Mouse (Mus musculus) kidney, embryonic 16.5 days (tissue): ENCODE measurements around the gene Gm49380. TPM values are rescaled to one million over a fixed set of nuclear protein-coding genes. Genes with fewer than 3 reads are reported as not detected.

ENCODE experiments used
- ATAC-seq: fragments of 200-750 bp; cut with Nextera tagmentation; 2 replicates; pipeline ENCODE4 v1.8.0; 2017; ENCODE audit warnings: moderate TSS enrichment; ENCODE audit not compliant: low FRiP score, low TSS enrichment
- H3K27ac ChIP-seq: fragments of 300-500 bp; sonication (generic); 2 replicates; pipeline ENCODE4 v1.5.1; 2014; ENCODE audit warnings: low read length
- H3K27me3 ChIP-seq: fragments of 300-500 bp; sonication (generic); 2 replicates; pipeline ENCODE4 v1.6.1; 2014; ENCODE audit warnings: low read length, control low read depth, mixed read lengths; ENCODE audit not compliant: insufficient read depth
- H3K36me3 ChIP-seq: fragments of 300-500 bp; sonication (generic); 2 replicates; pipeline ENCODE4 v1.6.1; 2014; ENCODE audit warnings: low read length, control low read depth, mixed read lengths; ENCODE audit not compliant: insufficient read depth
- H3K4me1 ChIP-seq: fragments of 300-500 bp; sonication (generic); 2 replicates; pipeline ENCODE4 v1.6.1; 2014; ENCODE audit warnings: low read length, control low read depth, mixed read lengths; ENCODE audit not compliant: insufficient read depth
- H3K4me2 ChIP-seq: fragments of 300-500 bp; sonication (generic); replicated peaks from 2 replicates; pipeline ENCODE4 v1.6.1; 2014; ENCODE audit warnings: low read depth, low read length
- H3K4me3 ChIP-seq: fragments of 300-500 bp; sonication (generic); 2 replicates; pipeline ENCODE4 v1.5.1; 2014; ENCODE audit warnings: mild to moderate bottlenecking, low read length
- H3K9ac ChIP-seq: fragments of 300-500 bp; sonication (generic); replicated peaks from 2 replicates; pipeline ENCODE4 v1.6.1; 2014; ENCODE audit warnings: low read length
- H3K9me3 ChIP-seq: fragments of 300-500 bp; sonication (generic); 2 replicates; pipeline ENCODE4 v1.6.1; 2016; ENCODE audit warnings: low read length, control low read depth
- WGBS: fragments of 180-500 bp; shearing (Covaris S2); extraction: QIAGEN DNeasy Blood & Tissue Kit; methylation state at CpG from one replicate; pipeline ENCODE4 v1.1.7; 2014; 5-methylcytosine and 5-hydroxymethylcytosine counted together
- polyA plus RNA-seq: library from polyadenylated mRNA; unstranded; fragments of >200 nt; fragmentation: Nextera tagmentation; extraction: Ambion mirVana; gene quantifications from 2 replicates; pipeline ENCODE4 v1.2.1, GENCODE M21; 2015

The Gm49380 gene
- polyA plus RNA-seq, 1 experiment from 2014 or later = 0.25 TPM

DNA sequence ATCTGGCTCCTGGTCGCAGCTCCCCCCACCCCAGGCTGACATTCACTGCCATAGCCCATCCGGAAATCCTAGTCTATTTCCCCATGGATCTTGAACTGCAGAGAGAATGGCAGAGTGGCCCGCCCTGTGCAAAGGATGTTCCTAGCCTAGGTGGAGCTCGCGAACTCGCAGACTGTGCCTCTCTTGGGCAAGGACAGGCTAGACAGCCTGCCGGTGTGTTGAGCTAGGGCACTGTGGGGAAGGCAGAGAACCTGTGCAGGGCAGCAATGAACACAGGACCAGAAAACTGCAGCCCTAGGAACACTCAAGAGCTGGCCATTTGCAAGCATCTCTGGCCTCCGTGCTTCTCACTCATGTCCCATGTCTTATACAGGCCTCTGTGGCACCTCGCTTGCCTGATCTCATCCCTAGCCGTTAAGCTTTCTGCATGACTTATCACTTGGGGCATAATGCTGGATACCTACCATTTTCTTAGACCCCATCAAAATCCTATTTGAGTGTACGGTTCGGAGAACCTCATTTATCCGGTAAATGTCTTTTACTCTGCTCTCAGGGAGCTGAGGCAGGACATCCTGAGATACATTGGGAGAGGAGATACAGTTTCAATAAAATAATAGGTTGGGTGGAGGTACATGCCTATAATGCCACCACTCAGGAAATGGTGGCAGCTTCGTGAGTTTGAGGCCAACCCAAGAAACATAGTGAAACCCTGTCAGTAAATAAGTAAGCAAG lies 68.7 kb downstream of the Gm49380 start:
- no peak for ATAC-seq
- 0 out of 2 replicates have a peak overlapping the region, but pooled peaks have one; percentile 22 for H3K9ac ChIP-seq
- peaks cover 16% of the 10 kb centered on the region; the same call in 1 of the 2 replicates for H3K4me1 ChIP-seq
- H3K4me3 ChIP-seq = peak overlapping the region; percentile 50
- no peak overlapping the region for H3K27ac ChIP-seq
- peaks cover 30% of the 10 kb centered on the region for H3K27me3 ChIP-seq
- no peaks in the 10 kb centered on the region for H3K36me3 ChIP-seq
- peak overlapping the region; percentile 60 for H3K4me2 ChIP-seq
- H3K9me3 ChIP-seq = no peaks in the 10 kb centered on the region
- WGBS = 43% methylated on average over 14 of the region's 14 CpGs

DNA sequence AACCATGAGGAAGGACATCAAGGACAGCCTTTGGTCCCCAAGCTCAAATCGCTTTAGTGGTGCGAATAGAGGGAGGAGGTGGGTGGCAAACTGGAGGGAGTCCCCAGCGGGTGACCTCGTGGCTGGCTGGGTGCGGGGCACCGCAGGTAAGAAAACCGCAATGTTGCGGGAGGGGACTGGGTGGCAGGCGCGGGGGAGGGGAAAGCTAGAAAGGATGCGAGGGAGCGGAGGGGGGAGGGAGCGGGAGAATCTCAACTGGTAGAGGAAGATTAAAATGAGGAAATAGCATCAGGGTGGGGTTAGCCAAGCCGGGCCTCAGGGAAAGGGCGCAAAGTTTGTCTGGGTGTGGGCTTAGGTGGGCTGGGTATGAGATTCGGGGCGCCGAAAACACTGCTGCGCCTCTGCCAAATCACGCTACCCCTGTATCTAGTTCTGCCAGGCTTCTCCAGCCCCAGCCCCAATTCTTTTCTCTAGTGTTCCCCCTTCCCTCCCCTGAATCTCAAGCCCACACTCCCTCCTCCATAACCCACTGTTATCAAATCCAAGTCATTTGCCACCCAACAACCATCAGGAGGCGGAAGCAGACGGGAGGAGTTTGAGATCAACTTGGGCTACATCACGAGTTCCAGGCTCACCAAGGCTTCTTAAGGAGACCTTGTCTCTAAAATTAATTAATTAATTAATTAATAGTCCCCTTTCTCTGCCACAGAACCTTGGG lies 69.4 kb downstream of the Gm49380 start:
- Histone ChIP-seq H3K9me3 (no peaks in the 10 kb centered on the region), H3K4me1 (peaks cover 16% of the 10 kb centered on the region; the same call in 1 of the 2 replicates), H3K27ac (no peak overlapping the region), H3K27me3 (peaks cover 30% of the 10 kb centered on the region), H3K4me2 (peak overlapping the region; percentile 60), H3K9ac (peak overlapping the region; percentile 49; the same call in 1 of the 2 replicates), H3K36me3 (no peaks in the 10 kb centered on the region), H3K4me3 (peak overlapping the region; percentile 50)
- ATAC-seq = no peak
- 4% methylated on average over 21 of the region's 23 CpGs for WGBS

DNA sequence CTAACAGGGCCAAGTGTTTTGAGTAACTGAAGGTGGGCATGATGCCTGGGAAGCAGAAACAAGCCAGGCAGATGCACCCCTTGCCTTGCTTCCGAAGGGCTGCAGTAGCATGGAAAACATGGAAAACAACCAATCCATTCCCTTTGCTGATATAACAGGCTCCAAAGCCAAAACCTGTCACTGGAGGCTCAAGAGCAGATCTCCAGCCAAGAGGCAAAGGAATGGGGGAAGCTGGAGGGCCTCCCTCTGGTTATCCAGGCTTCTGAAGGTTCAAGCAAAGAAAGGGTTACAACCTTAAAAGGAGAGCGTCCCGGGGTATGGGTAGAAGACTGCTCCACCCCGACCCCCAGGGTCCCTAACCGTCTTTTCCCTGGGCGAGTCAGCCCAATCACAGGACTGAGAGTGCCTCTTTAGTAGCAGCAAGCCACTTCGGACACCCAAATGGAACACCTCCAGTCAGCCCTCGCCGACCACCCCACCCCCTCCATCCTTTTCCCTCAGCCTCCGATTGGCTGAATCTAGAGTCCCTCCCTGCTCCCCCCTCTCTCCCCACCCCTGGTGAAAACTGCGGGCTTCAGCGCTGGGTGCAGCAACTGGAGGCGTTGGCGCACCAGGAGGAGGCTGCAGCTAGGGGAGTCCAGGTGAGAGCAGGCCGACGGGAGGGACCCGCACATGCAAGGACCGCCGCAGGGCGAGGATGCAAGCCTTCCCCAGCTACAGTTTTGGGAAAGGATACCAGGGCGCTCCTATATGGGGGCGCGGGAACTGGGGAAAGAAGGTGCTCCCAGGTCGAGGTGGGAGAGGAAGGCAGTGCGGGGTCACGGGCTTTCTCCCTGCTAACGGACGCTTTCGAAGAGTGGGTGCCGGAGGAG lies 70.2 kb downstream of the Gm49380 start, which contains the start of gene Thy1:
TSS of gene Thy1 (plus strand) at position 549 of the 872 bp plus-strand sequence.
- no peaks in the 10 kb centered on the region for H3K36me3 ChIP-seq
- peaks cover 16% of the 10 kb centered on the region; the same call in 1 of the 2 replicates for H3K4me1 ChIP-seq
- H3K27ac ChIP-seq = no peak within 1 kb of the TSS
- under 1% methylated on average over 30 of the region's 30 CpGs for WGBS
- peak within 1 kb of the TSS; percentile 49; the same call in 1 of the 2 replicates for H3K9ac ChIP-seq
- peak within 1 kb of the TSS; percentile 50 for H3K4me3 ChIP-seq
- peak; percentile 82 for ATAC-seq
- H3K4me2 ChIP-seq = peak within 1 kb of the TSS; percentile 60
- H3K27me3 ChIP-seq = peaks cover 30% of the 10 kb centered on the region
- H3K9me3 ChIP-seq = no peaks in the 10 kb centered on the region

DNA sequence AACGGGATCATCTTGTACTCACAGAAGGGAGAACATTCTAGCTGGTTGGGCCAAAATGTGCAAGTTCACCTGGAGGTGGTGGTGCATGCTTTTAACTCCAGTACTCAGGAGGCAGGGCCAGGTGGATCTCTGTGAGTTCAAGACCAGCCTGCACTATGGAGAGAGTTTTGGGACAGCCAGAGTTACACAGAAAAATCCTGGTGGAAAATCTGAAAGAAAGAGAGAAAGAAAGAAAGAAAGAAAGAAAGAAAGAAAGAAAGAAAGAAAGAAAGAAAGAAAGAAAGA lies 71.0 kb downstream of the Gm49380 start:
- 89% methylated on average over 1 of the region's 1 CpGs for WGBS
- no peak for ATAC-seq

DNA sequence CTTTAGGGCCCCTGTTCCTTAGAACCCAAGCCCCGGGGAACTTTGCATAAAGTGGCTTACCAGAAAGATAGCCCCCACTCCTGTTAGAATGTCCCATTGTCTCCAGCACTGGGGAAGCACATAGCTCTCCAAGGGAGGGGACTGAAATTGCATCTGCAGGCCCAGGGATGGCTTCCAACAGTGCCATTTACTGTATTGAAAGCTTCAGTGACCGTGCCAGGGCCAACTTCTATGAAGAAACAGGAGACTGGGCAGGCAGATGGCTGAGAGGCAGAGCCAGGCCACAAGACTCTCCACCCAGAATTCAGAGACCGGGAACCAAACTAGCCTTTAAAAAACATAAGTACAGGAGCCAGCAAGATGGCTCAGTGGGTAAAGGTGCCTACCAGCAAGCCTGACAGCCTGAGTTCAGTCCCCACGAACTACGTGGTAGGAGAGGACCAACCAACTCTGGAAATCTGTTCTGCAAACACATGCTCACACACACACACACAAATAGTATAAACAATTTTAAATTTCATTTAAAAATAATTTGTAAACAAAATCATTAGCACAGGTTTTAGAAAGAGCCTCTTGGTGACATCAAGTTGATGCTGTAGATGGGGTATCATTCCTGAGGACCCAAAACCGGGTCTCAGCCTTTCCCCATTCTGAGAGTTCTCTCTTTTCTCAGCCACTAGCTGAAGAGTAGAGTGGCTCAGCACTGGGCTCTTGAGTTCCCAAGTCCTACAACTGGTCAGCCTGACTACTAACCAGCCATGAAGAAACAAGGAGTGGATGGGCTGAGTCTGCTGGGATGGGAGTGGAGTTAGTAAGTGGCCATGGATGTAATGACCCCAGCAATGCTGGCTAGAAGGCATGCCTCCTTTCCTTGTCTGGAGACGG lies 71.5 kb downstream of the Gm49380 start:
- H3K27ac ChIP-seq = no peak overlapping the region
- no peak for ATAC-seq
- WGBS = 71% methylated on average over 7 of the region's 7 CpGs
- no peak overlapping the region for H3K4me2 ChIP-seq
- H3K4me3 ChIP-seq = no peak overlapping the region
- peaks cover 16% of the 10 kb centered on the region; the same call in 1 of the 2 replicates for H3K4me1 ChIP-seq
- no peaks in the 10 kb centered on the region for H3K36me3 ChIP-seq
- peaks cover 30% of the 10 kb centered on the region for H3K27me3 ChIP-seq
- no peaks in the 10 kb centered on the region for H3K9me3 ChIP-seq
- no peak overlapping the region for H3K9ac ChIP-seq

More for the DNA sequence above, 71.0 kb downstream of the Gm49380 start:
- Histone ChIP-seq H3K9me3 (no peaks in the 10 kb centered on the region), H3K36me3 (no peaks in the 10 kb centered on the region), H3K4me2 (no peak overlapping the region), H3K27ac (no peak overlapping the region), H3K4me3 (no peak overlapping the region), H3K9ac (no peak overlapping the region), H3K27me3 (peaks cover 30% of the 10 kb centered on the region), H3K4me1 (peaks cover 16% of the 10 kb centered on the region; the same call in 1 of the 2 replicates)

DNA sequence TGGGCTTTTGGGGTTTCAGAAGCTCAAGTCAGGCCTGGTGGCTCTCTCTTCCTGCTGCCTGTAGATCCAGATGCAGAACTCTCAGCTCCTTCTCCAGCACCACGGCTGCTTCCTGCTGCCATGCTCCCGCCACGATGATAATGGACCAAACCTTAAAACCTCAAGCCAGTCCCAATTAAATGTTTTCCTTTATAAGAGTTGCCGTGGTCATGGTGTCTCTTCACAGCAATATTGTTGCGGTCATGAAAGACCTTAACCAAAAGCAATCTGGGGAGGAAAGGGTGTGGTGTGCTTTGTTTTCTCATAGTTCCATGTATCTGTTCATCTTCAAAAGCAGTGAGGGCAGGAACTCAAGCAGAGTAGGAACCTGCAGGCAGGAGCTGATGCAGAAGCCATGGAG lies 76.2 kb downstream of the Gm49380 start:
- Histone ChIP-seq H3K36me3 (no peaks in the 10 kb centered on the region), H3K9ac (no peak overlapping the region), H3K4me1 (no peaks in the 10 kb centered on the region), H3K4me2 (no peak overlapping the region), H3K4me3 (no peak overlapping the region), H3K27ac (no peak overlapping the region), H3K27me3 (peaks cover 4% of the 10 kb centered on the region; the same call in 1 of the 2 replicates), H3K9me3 (no peaks in the 10 kb centered on the region)
- WGBS = 94% methylated on average over 5 of the region's 5 CpGs
- ATAC-seq = no peak

DNA sequence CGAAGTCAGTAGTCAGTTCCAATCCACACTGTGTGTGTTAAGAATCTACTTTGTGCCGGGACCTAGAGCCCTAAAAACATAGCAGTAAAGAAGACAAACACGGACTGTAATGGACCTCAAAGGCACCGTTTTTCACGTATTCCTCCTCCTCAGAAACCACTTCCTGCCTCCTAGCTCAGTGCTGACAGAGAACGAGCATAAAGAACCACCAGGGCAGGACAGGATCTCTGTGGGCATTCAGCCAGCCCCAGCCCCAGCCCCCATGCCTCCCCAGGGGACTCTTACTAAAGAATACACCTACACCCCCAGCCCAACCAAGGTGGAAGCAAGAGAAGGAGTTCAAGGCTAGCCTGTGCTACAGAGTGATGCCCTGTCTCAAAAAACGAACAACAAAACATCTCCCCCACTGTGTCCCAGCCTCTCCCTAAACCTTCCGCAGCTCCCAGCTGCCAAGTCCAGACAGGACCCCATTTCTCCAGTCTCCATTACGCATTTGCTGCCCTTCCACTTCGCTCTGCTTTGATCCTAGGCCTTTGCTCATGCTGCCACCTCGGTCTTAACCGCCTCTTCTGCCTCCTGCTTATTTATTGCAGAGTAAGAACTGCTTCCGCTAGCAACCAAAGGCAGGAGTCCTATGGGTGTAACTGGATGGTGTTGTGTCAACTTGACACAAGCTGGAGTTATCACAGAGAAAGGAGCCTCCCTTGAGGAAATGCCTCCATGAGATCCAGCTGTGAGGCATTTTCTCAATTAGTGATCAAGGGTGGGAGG lies 79.2 kb downstream of the Gm49380 start:
- ATAC-seq = no peak
- Histone ChIP-seq H3K9ac (no peak overlapping the region), H3K4me3 (no peak overlapping the region), H3K4me1 (peaks cover 5% of the 10 kb centered on the region), H3K36me3 (no peaks in the 10 kb centered on the region), H3K9me3 (no peaks in the 10 kb centered on the region), H3K27ac (no peak overlapping the region), H3K27me3 (no peaks in the 10 kb centered on the region), H3K4me2 (no peak overlapping the region)
- WGBS = 49% methylated on average over 13 of the region's 13 CpGs

DNA sequence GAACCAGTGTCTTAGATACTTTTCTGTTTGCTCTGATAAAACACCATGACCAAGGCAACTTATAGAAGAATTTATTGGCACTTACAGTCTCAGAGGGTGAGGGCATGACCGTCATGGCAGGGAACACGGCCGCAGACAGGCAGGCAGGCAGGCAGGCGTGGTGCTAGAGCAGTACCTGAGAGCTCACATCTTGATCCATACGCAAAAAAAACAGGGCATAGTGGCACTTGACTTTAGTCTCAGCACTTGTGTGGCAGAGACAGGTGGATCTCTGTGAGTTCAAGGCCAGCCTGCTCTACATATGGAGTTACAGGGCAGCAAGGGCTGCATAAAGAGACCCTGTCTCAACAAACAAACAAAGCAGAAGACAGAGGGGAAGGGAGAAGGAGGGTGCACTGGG lies 80.0 kb downstream of the Gm49380 start:
- Histone ChIP-seq H3K9me3 (no peaks in the 10 kb centered on the region), H3K27me3 (no peaks in the 10 kb centered on the region)
- WGBS = 90% methylated on average over 5 of the region's 5 CpGs

More for the DNA sequence above, 80.0 kb downstream of the Gm49380 start:
- Histone ChIP-seq H3K4me3 (no peak overlapping the region), H3K27ac (no peak overlapping the region), H3K4me1 (peaks cover 6% of the 10 kb centered on the region), H3K36me3 (no peaks in the 10 kb centered on the region), H3K4me2 (no peak overlapping the region), H3K9ac (no peak overlapping the region)
- no peak for ATAC-seq
